Mouse (Mus musculus): ENCODE measurements around the gene Ppp2r5e. TPM values are rescaled to one million over a fixed set of nuclear protein-coding genes. Genes with fewer than 3 reads are reported as not detected.

Gene Ppp2r5e
- polyA plus RNA-seq, 1 experiment from 2014 or later, result 22.5 TPM

DNA sequence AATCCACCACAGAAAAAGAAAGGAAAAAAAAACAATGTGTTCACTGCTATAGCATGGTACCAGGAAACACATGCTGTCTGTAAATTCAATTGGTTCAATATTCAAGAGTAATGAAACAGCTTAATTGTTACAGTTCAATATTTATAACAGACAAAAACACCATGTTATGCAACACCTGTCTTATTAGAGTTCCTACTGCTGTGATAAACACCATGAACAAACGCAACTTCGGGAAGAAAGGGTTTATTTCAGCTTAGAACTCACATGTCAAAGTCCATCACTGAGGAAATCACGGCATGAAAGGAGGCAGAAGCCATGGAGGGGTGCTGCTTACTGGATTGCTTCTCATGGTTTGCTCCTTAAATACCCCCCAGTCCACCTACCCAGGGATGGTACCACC is 56.8 kb downstream of the Ppp2r5e start:
- H3K9me3 ChIP-seq (ENCODE audit: control insufficient read depth, low read length), result no peaks in the 10 kb centered on the region
- no peak for ATAC-seq (ENCODE audit: insufficient read depth, low FRiP score, low TSS enrichment)
- H3K4me1 ChIP-seq (ENCODE audit: control insufficient read depth, insufficient read depth, low read length), result no peaks in the 10 kb centered on the region
- H3K4me3 ChIP-seq (ENCODE audit: low read depth, low read length), result no peak overlapping the region
- H3K36me3 ChIP-seq (ENCODE audit: control insufficient read depth, insufficient read depth, low read length), result no peaks in the 10 kb centered on the region
- DNase-seq (ENCODE audit: low spot score), result no peak
- H3K27ac ChIP-seq (ENCODE audit: low read depth, low read length), result no peak overlapping the region
- WGBS, result 94% methylated on average over 3 of the region's 3 CpGs
- H3K27me3 ChIP-seq (ENCODE audit: control insufficient read depth, insufficient read depth, low read length), result no peaks in the 10 kb centered on the region
- H3K9ac ChIP-seq (ENCODE audit: low read length), result no peak overlapping the region
- H3K4me2 ChIP-seq (ENCODE audit: low read depth), result no peak overlapping the region

- Histone ChIP-seq H3K9me3 (ENCODE audit: control insufficient read depth, low read length) (no peaks in the 10 kb centered on the region), H3K9ac (ENCODE audit: low read length) (no peak overlapping the region), H3K27ac (ENCODE audit: low read depth, low read length) (no peak overlapping the region), H3K4me3 (ENCODE audit: low read depth, low read length) (no peak overlapping the region), H3K27me3 (ENCODE audit: control insufficient read depth, insufficient read depth, low read length) (no peaks in the 10 kb centered on the region), H3K36me3 (ENCODE audit: control insufficient read depth, insufficient read depth, low read length) (no peaks in the 10 kb centered on the region), H3K4me1 (ENCODE audit: control insufficient read depth, insufficient read depth, low read length) (no peaks in the 10 kb centered on the region), H3K4me2 (ENCODE audit: low read depth) (no peak overlapping the region)
- DNase-seq (ENCODE audit: low spot score) (no peak), ATAC-seq (ENCODE audit: insufficient read depth, low FRiP score, low TSS enrichment) (no peak)
- WGBS, result 75% methylated on average over 6 of the region's 6 CpGs
Observed at GRCm38 (mm10) chr12:75537673-75538423, 58.2 kb downstream of the Ppp2r5e start.

DNA sequence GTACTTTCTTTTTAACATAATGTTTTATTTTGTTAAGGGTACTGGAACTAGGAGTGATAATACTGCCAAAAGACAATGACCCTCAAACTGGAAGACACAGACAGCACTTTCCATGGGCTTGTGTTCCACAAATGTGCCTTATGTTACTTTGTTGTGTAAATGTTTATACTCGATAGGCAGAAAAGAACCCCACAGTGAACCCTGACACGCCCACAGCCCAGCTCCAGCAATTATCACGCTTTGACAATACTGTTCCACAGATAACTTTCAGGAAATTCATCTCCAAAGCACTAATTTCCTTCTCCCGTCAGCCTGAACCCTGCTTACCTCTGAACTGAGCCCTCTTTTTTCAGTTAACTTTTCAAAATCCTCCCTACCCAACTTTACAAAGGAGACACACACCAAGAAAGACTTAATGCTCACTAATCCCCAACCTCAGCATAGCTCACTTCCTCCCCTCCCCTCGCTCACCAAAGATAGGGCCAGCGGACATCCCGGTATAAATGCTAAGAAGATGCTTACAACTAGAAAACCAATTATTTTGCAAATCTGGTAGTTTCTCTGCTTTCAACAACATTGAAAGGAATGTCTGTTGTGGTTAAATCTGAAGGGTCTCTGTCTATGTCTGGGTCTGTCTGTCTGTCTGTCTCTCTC is 58.9 kb downstream of the Ppp2r5e start:
- no peak overlapping the region for H3K9ac ChIP-seq (ENCODE audit: low read length)
- no peak overlapping the region for H3K27ac ChIP-seq (ENCODE audit: low read depth, low read length)
- no peaks in the 10 kb centered on the region for H3K27me3 ChIP-seq (ENCODE audit: control insufficient read depth, insufficient read depth, low read length)
- no peak overlapping the region for H3K4me3 ChIP-seq (ENCODE audit: low read depth, low read length)
- 61% methylated on average over 7 of the region's 7 CpGs for WGBS
- no peak for ATAC-seq (ENCODE audit: insufficient read depth, low FRiP score, low TSS enrichment)
- H3K9me3 ChIP-seq (ENCODE audit: control insufficient read depth, low read length), result no peaks in the 10 kb centered on the region
- DNase-seq (ENCODE audit: low spot score), result no peak
- no peaks in the 10 kb centered on the region for H3K4me1 ChIP-seq (ENCODE audit: control insufficient read depth, insufficient read depth, low read length)
- H3K4me2 ChIP-seq (ENCODE audit: low read depth), result no peak overlapping the region
- no peaks in the 10 kb centered on the region for H3K36me3 ChIP-seq (ENCODE audit: control insufficient read depth, insufficient read depth, low read length)

DNA sequence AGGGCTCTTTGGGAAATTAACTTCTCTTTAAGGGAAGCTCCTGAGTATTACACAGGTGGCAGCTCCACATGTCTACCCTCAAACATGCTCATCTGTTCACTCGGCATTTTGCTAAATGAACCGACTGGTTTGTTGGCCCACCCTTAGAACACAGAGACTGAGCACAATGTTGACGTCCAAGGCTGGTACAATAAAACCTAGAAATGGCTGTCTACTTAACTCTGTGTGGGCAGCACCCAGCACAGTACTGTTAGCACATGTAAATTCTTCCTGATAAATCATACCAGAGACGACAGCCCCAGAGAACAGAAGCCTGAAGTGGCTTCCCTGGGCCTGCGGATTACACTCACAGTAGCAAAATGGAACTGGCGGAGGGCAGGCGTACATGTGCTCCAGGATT is 59.5 kb downstream of the Ppp2r5e start:
- Histone ChIP-seq H3K9ac (ENCODE audit: low read length) (no peak overlapping the region), H3K36me3 (ENCODE audit: control insufficient read depth, insufficient read depth, low read length) (no peaks in the 10 kb centered on the region), H3K27ac (ENCODE audit: low read depth, low read length) (no peak overlapping the region), H3K4me3 (ENCODE audit: low read depth, low read length) (no peak overlapping the region), H3K4me2 (ENCODE audit: low read depth) (no peak overlapping the region), H3K9me3 (ENCODE audit: control insufficient read depth, low read length) (no peaks in the 10 kb centered on the region), H3K27me3 (ENCODE audit: control insufficient read depth, insufficient read depth, low read length) (no peaks in the 10 kb centered on the region), H3K4me1 (ENCODE audit: control insufficient read depth, insufficient read depth, low read length) (no peaks in the 10 kb centered on the region)
- ATAC-seq (ENCODE audit: insufficient read depth, low FRiP score, low TSS enrichment), result no peak
- no peak for DNase-seq (ENCODE audit: low spot score)
- 82% methylated on average over 7 of the region's 7 CpGs for WGBS

DNA sequence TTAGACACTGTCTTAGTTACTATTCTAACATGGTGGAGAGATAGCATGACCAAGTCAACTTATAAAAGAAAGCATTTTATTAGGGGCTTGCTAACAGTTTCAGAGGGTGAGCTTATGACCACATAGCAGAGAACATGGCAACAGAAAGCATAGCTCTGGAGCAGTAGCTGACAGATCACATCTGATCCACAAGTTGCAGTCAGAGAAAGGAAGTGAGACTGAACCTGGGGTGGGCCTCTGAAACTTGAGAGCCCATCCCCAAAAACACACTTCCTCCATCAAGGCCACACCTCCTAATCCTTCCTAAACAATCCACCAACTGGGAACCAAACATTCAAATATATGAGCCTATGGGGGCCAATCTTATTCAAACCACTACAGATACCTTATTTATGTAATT is 62.9 kb downstream of the Ppp2r5e start:
- no peak overlapping the region for H3K4me2 ChIP-seq (ENCODE audit: low read depth)
- no peak overlapping the region for H3K9ac ChIP-seq (ENCODE audit: low read length)
- H3K4me1 ChIP-seq (ENCODE audit: control insufficient read depth, insufficient read depth, low read length), result no peaks in the 10 kb centered on the region
- H3K4me3 ChIP-seq (ENCODE audit: low read depth, low read length), result no peak overlapping the region
- no peak overlapping the region for H3K27ac ChIP-seq (ENCODE audit: low read depth, low read length)
- no peak for DNase-seq (ENCODE audit: low spot score)
- no peaks in the 10 kb centered on the region for H3K9me3 ChIP-seq (ENCODE audit: control insufficient read depth, low read length)
- H3K36me3 ChIP-seq (ENCODE audit: control insufficient read depth, insufficient read depth, low read length), result no peaks in the 10 kb centered on the region
- H3K27me3 ChIP-seq (ENCODE audit: control insufficient read depth, insufficient read depth, low read length), result no peaks in the 10 kb centered on the region
- ATAC-seq (ENCODE audit: insufficient read depth, low FRiP score, low TSS enrichment), result no peak

DNA sequence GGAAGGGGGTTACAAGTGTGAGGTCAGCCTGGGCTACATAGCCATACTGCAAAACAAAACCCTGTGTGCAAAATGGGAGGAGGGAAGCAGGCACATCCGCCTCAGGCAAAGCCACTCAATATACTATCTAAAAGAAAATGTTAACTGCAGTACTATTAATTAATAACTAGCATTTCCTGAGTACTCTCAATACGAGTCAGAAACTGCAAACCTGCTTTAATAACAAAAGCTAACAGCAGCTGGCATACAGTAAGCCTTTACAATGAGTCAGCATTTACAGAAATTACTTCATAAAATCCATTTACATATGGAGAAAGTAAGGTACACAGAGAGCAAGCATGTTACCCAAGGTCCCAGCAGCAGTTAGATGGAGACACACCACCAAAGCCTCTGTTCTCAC is 64.2 kb downstream of the Ppp2r5e start:
- Histone ChIP-seq H3K4me2 (ENCODE audit: low read depth) (no peak overlapping the region), H3K9ac (ENCODE audit: low read length) (no peak overlapping the region), H3K9me3 (ENCODE audit: control insufficient read depth, low read length) (no peaks in the 10 kb centered on the region), H3K27ac (ENCODE audit: low read depth, low read length) (no peak overlapping the region), H3K27me3 (ENCODE audit: control insufficient read depth, insufficient read depth, low read length) (no peaks in the 10 kb centered on the region), H3K36me3 (ENCODE audit: control insufficient read depth, insufficient read depth, low read length) (no peaks in the 10 kb centered on the region), H3K4me3 (ENCODE audit: low read depth, low read length) (no peak overlapping the region), H3K4me1 (ENCODE audit: control insufficient read depth, insufficient read depth, low read length) (no peaks in the 10 kb centered on the region)
- DNase-seq (ENCODE audit: low spot score) (no peak), ATAC-seq (ENCODE audit: insufficient read depth, low FRiP score, low TSS enrichment) (no peak)
- 87% methylated on average over 2 of the region's 2 CpGs for WGBS

GRCm38 (mm10) chr12:75528857-75529808 is 66.9 kb downstream of the Ppp2r5e start:
- Histone ChIP-seq H3K9ac (ENCODE audit: low read length) (no peak overlapping the region), H3K9me3 (ENCODE audit: control insufficient read depth, low read length) (no peaks in the 10 kb centered on the region), H3K27me3 (ENCODE audit: control insufficient read depth, insufficient read depth, low read length) (no peaks in the 10 kb centered on the region), H3K4me3 (ENCODE audit: low read depth, low read length) (no peak overlapping the region), H3K36me3 (ENCODE audit: control insufficient read depth, insufficient read depth, low read length) (no peaks in the 10 kb centered on the region), H3K27ac (ENCODE audit: low read depth, low read length) (no peak overlapping the region), H3K4me2 (ENCODE audit: low read depth) (no peak overlapping the region), H3K4me1 (ENCODE audit: control insufficient read depth, insufficient read depth, low read length) (no peaks in the 10 kb centered on the region)
- no peak for DNase-seq (ENCODE audit: low spot score)
- ATAC-seq (ENCODE audit: insufficient read depth, low FRiP score, low TSS enrichment), result no peak
- WGBS, result 84% methylated on average over 7 of the region's 7 CpGs

DNA sequence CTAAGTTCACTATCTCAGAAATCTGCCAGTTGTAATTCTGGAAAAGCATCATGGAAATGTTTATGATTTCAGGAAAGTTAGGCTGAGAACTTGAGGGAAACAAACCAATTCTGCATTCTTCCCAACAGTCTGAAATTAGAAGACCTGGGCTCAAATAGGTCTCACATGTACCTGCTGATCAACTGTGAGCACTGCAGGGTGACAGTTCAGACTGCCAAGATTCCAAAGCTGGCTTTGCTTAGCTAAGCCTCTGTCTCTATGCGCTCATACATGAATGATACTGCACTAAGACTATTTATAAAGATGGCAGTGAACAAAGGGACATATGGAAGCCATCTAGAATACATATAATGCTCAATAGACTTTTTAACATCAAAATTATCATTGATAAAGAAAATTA is 67.7 kb downstream of the Ppp2r5e start:
- Histone ChIP-seq H3K27me3 (ENCODE audit: control insufficient read depth, insufficient read depth, low read length) (no peaks in the 10 kb centered on the region), H3K4me2 (ENCODE audit: low read depth) (no peak overlapping the region), H3K4me3 (ENCODE audit: low read depth, low read length) (no peak overlapping the region), H3K9ac (ENCODE audit: low read length) (no peak overlapping the region), H3K27ac (ENCODE audit: low read depth, low read length) (no peak overlapping the region), H3K9me3 (ENCODE audit: control insufficient read depth, low read length) (no peaks in the 10 kb centered on the region), H3K36me3 (ENCODE audit: control insufficient read depth, insufficient read depth, low read length) (no peaks in the 10 kb centered on the region), H3K4me1 (ENCODE audit: control insufficient read depth, insufficient read depth, low read length) (no peaks in the 10 kb centered on the region)
- ATAC-seq (ENCODE audit: insufficient read depth, low FRiP score, low TSS enrichment) (no peak), DNase-seq (ENCODE audit: low spot score) (no peak)
- 92% methylated on average over 1 of the region's 1 CpGs for WGBS

Data from neural tube, embryonic 11.5 days (tissue).